Mouse (Mus musculus): ENCODE results near the gene Bpifc. TPM values are rescaled to one million over a fixed set of nuclear protein-coding genes. Genes with fewer than 3 reads are reported as not detected.

Bpifc gene
- total RNA-seq, 2 experiments from 2014 or later, result 0.33 TPM; not detected in 1

DNA sequence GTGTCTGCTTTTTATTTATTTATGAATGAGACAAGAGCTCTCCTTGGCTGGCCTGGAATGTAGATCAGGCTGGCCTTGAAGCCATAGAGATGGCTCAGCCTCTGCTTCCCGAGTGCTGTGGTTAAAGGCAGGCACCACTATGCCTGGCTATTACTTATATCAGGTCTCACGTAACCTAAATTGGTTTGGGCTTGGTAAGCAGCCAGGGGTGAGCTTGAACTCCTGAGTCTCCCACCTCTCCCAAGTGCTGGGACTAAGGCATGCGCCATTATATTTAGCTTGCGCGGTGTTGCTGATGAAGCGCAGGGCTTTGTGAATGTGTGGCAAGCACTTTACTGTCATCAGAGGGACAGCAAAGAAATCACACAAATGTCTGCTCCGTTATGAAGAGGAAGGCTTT is 6.1 kb upstream of the Bpifc start:
- no peak for DNase-seq (ENCODE audit: low spot score in 2 of 2)

DNA sequence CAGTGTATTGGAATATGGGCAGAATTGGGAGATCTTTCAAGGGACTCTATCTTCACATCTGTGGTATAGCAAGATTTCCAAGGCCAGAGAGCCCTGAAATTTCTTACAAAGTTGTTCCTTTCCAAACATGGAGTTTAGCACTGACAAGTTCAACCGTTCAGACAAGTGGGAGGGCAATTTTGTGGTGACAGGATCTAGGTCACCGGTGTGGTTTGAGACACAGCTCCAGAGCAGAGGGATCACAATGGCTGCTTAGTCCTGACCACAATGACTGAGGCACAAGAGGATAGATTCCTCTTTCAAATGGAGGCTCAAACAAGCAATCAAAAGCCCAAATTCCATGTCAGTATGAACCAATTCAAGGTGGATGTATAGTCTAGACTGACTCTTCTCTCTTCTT is 523 bp downstream of the Bpifc start:
- DNase-seq (ENCODE audit: low spot score in 2 of 2), result no peak

DNA sequence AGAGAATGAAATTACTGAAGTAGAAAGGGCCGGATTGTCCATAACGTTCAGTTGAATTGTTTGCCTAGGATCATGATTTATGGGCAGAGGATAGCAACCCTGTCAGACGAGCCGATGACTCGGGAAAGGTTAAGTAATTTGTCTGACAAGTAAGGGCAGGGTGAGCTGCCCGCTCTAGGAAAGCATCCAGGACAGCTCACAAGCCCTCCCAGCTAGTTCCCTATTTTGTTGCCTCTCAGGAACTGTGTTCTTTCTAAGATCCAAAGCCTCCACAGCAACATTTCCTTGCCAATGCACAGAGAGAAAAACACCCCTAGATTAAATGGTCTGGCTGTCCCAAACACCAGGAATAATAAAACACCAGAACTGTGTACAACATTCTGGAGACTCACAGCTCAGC is 1.1 kb downstream of the Bpifc start:
- DNase-seq (ENCODE audit: low spot score in 2 of 2), result no peak

DNA sequence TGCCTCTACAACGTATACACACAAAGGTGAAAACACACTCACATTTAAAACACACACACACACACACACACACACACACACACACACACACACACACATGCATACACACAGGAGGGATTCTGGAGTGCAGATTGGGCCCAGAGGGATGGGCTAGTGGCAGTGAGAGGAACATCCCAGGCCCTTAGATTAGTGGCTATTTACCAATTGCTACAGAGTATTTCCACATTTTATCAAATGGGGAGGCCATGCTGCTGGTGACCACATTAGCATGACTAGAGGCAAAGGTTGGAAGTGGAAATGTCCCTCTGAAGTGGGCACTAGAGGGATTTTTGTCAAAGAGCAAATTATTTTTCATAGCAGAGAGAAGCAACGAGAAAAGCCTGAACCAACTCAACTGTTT is 2.0 kb downstream of the Bpifc start:
- DNase-seq (ENCODE audit: low spot score in 2 of 2), result no peak

DNA sequence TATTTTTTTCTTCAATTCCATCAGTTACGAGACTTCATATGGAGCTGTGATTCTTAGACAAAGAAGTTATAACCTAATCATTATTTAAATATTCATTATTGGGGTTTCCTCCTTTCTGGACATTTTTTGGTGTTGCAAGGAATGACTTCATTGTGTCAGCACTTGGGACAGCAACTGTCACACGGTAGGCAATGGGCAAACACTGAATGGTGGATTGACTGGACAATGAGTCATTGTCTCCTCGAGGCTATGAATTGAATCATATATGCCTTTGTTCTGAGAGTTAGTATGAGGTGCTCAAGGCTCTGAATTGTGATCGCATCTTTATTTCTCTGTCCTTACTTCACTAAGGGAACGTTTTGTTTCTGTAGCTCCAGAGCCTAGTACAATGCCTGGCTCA is 5.2 kb downstream of the Bpifc start:
- no peak for DNase-seq (ENCODE audit: low spot score in 2 of 2)

DNA sequence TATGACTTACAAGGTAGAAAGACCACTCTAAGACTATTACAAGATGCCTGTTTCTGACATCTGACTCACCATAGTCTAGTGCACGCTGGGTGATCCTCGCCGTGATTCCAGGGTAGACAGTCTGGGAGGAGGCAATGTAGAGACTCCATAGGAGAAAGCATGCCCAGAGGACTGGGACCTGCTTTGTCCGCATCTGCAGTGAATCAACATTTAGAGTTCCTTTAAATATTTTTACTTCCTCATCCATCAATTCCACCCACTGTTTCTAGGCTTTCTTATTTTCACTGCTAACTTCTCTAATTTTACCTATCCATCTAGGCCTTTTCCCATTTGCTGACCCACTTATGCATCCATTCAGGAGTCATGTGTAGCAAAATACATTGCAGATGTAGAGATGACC is 11.2 kb downstream of the Bpifc start:
- DNase-seq (ENCODE audit: low spot score in 2 of 2), result no peak

DNA sequence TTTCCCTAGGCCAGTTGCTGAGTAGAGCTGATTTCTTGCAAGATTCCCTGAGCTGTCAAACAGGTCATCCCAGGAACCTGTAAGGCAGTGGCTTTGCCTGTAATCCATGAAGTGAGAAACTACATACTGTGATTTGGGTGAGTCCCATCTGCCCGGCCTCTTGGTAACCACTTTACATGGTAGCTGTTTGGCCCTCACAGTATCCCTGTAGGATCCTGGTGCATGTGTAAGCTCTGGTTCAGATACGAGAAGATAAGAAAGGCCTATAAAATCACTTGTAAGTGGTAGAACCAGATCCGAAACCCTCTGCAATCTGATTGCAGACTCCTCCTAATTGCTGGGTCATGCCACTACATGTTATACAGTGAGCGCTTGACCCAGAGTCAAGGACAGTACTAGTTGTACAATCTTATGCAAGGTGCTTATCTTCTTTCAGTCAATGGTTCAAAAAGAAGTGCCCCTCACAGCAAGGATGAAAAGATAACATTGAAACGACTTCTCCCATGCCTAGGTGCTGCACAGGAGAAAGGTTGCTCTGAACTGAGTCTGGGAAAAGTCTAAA is 17.1 kb downstream of the Bpifc start:
- no peak for DNase-seq (ENCODE audit: low spot score in 2 of 2)

DNA sequence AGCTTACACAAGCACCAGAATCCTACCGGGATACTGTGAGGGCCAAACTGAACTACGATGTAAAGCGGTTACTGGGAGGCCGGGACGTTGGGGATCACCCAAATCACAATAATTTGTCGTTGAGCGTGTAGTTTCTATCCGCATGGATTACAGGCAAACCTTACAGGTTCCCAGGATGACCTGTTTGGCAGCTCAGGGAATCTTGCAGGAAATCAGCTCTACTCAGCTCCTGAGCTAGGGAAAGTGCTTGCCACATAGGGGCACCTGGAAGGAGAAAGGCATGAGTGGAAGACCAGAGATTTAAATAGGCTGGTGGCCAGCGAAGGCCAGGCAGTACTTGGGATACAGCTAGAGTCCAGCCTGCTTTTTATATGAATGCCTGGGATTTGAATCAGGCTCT is 17.9 kb downstream of the Bpifc start:
- DNase-seq (ENCODE audit: low spot score in 2 of 2), result no peak

DNA sequence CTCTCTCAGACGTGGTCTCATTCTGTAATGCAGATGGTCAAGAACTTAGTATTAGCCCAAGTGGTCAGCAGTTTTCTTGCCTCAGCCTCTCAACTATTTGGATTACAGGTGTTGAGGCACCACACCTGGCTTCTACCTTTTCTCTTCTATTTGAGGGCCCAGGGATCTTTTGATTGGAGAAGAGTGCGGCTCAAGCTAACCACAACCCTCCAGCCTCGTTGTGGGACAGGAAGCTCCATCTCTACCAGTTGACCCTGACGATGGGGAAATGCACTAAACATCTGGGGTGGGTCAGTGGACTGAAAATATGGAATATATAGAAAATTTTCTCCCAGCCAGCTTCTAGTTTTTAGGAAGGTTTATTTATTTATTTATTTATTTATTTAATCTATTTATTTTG is 19.3 kb downstream of the Bpifc start:
- DNase-seq (ENCODE audit: low spot score in 2 of 2), result no peak

DNA sequence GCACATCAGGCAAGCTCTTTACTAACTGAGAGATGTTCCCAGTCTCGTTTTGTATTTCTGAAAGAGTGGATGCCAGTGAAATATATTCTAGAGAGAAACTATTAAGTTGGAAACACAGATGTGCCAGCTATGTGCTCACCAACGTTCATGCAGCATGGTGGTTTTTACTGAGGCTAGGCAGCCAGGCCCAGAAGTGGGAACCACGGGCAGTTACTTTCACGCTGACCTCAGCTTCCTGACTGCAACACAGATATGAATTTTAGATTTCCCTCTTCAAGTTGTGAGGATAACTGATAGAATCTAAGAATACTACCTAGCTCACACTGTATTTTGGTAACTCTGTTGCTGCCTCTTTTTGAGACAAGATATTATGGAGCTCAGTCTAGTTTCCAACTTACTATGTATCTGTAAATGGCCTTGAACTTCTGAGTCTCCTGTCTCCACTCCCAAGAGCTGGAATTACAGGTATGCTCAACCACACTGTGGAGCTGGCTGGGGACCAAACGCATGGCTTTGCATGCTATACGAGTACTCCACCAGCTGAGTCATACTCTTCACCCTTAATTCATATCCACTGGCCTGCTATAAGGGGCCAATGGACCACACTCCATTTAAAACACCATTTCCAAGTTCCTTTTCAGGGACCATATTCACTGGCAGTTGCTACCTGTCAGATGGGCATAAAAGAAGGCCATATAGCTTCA is 22.1 kb downstream of the Bpifc start:
- DNase-seq (ENCODE audit: low spot score in 2 of 2), result no peak

DNA sequence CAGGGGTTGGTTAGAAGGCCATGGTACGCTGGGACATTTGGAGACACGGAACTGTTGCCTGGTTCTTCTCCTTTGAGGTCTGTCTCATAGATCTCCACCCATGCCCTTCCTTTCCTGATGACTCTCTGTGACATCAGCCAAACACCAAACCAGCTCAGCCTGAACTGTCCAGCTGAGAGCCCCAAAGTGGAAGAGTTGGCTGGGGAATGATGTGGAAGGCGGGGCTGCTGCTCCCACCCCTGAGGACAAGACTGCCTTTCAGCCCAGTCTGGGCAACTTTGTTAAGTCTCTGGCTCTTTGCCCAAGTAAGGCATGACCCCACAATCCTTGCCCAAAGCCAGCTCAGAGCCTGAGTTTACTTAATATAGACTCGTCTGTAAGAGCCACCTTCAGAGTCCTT is 38.8 kb downstream of the Bpifc start:
- DNase-seq (ENCODE audit: low spot score in 2 of 2), result peak; percentile 7 to 8

DNA sequence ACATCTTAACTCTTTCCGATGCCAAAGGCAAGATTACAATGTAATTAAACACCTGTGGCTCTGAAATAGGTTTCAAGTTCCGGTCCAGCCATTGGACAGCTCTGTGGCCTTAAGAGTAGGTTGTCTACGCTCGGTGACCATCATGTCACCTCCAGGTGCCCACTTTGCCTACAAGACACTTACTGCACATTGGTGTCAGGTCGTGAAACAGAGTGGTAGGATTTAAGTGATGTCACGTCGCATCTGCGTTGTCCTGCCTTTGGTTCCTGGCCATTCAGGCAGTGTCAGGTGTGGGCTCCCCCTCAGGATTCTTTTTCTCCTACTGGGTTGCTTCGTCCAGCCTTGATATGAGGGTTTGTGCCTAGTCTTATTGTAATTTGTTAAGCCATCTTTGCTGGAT is 39.9 kb downstream of the Bpifc start:
- DNase-seq (ENCODE audit: low spot score in 2 of 2), result no peak

DNA sequence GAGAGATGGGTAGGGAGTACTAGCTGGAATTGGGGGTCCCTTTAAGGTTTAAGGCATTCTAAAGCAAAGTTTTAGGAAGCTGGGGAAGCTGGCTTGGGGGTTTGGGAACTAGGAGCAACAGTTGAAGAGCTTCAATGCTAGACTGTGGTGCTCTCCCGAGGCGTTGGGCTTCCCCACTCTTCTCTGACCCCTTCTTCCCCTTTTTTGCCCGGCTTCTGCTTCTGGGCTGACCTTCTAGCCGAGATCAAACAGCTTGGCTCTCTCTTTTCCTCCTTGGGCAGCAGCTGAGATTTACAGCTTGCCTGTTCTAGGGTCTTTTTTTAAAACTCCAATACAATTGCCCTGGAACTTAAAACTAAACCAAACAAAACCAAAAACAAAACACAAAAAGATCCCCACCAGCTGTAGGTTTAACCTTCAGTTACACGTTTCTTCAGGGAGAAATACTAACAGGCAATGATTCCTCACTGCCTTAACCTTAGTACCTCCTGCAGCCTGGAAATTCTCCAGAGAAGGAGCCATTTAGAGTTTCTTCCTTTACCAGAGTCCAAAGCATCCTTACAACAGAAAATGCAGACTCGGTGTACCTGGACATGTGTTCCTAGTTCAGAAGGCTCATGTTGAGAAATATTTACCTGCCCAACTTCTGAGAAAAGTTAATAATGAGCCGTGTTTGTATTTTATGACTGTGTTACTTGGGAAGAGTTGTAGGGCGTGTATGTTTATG is 41.6 kb downstream of the Bpifc start:
- DNase-seq (ENCODE audit: low spot score in 2 of 2), result no peak

DNA sequence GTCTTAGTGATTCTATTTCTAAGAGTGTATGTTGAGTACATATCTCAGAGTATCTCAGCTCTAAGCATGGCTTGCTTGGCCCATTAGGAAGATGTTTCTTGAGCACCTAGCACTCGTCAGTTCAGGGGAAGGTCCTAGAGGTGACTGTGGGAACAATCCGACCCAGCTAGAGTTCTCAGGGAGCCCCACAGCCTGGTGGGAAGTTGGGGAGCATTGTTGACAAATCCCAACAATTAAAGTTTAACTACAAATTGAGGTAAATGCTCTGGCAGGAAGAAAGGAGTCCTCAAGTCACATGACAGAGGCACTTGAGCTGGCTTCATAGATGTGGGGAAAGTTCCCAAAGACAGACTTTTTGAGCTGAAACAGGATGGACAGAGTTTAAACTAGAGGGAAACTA is 43.0 kb downstream of the Bpifc start:
- DNase-seq (ENCODE audit: low spot score in 2 of 2), result no peak

DNA sequence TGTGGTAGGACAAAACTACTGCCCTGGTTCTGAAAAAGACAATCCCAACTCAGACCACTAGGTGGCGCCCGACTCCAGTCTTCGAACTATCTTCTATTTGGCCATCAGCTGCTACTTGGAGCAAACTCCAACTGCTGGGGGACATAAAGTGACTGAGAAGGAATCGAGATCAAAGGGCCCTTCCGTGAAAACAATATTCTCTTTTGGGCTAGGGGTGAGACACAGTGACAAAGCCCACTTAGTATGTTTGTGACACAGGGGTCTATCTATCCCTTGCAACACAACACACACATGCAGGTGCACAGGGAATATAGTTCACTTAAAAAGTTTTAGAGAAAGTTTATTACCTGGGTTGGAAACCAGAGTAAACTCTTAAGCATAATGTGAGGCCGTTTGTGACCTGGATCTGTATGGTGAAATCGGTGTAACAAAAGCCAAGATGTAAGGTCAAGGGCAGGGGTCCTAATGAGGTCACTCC is 43.5 kb downstream of the Bpifc start:
- DNase-seq (ENCODE audit: low spot score in 2 of 2), result peak; percentile 87 to 92

DNA sequence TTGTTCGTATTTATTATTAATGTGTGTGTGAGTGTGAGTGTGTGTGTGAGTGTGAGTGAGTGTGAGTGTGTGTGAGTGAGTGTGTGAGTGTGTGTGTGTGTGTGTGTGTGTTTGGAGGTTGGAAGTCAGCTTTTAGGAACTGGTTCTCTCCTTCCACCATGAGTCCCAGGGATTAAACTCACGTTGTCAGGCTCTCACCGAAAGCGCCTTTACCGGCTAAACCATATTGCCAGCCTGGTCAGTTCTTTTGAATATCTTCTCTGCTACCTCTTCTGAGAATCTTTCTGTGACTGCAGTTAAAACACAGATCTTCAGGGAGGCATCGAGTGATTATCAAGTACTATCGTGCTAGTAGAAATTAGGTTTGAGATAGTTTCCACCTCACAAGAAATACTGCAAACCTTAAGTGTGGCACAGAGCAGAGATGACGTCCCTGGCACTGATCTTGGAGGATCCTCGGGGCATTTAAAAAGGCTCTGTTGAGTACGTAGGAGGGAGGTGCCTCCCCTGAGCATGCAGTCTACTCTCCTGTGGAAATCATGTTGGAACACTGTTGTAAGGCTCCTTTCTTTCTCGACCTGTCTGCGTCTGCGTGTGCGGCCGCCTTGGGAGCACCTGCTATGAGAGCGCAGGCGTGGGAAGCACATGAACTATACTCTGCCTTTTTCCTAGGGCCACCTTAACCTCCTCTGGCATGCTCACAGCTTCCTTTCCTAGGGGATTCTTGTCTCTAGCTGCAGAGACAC is 44.1 kb downstream of the Bpifc start:
- DNase-seq (ENCODE audit: low spot score in 2 of 2), result no peak

DNA sequence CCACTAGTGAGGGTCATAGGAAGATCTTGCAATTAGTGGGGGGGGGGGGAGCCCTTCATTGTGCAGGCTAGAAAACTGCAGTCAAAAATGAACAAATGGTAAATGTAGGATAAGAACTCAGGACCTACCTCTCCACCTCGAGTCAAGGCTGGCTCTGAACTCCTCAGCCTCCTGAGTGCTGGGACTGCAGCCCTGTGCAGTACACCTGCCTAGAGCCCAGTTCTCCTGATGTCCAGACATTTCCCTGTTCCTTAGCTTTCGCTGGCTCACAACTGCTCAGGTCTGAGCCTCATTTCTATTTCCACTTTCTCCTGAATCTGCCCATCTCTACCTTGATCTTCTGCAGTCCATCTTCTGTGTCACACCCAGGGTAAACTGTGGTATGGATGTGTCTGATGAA is 45.2 kb downstream of the Bpifc start:
- DNase-seq (ENCODE audit: low spot score in 2 of 2), result no peak

DNA sequence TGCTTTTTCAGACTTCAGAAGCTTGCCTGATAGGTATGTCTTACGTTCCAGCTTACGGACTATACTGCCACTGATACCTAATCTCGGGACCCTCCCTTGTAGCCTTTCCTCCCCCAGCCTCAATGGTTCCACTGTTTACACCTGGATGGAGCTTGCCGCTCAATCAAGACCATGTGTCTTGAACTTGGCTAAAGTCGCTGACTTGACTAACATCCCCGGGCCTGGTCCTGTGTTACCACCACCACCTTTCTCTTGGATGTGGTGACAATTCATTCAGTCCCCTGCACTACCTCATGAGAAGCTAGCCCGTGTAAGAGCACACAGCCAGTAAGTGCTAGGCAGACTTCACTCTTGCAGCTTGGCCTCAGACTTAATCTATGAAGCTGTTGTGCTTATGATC is 47.4 kb downstream of the Bpifc start:
- no peak for DNase-seq (ENCODE audit: low spot score in 2 of 2)

DNA sequence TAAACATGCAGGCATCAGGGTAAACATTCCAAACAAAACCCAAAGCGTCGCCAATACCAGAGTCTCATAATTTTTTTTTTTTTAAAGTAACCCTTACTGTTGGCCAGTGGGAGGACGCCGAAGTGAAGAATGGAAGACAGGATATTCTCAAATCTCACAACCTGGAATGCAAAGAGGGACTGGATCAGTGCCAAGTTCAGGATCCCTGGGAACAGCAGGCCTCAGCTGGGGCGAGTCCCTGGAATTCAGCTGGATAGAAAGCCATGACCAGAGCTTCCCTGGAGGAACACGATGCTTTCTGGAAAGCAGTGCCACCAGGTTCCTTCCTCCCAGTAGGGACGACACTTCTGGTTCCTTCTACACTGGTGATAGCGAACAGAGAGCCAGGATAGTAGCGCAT is 48.8 kb downstream of the Bpifc start:
- no peak for DNase-seq (ENCODE audit: low spot score in 2 of 2)

DNA sequence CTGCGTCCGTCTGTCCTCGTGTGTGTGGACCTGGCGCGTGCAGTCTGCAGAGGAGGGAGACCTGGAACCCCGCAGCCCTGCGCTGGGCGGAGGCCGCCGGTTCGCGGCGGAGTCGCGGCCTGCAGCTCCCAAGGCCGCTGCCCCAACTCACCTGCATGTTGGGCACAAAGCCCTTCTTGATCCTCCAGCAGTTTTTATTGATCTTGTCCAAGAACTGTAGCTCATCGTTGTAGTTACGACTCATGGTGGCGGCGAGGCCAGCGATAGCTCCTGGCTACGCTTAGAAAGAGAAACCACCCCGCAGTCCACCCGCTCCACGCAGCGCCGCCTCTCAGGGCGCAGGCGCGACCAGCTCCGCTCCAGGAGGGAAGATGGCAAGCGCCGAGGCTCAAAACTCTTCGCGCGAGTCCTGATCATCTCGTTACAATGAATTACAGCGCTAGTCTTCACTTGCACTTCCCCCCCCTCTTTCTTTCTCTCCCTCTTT is 54.2 kb downstream of the Bpifc start, which contains the start of gene Rtcb:
Gene Rtcb, minus strand, starts transcription at position 360 of the 487 bp plus-strand sequence.
- peak; percentile 98 to 100 for DNase-seq (ENCODE audit: low spot score in 2 of 2)

DNA sequence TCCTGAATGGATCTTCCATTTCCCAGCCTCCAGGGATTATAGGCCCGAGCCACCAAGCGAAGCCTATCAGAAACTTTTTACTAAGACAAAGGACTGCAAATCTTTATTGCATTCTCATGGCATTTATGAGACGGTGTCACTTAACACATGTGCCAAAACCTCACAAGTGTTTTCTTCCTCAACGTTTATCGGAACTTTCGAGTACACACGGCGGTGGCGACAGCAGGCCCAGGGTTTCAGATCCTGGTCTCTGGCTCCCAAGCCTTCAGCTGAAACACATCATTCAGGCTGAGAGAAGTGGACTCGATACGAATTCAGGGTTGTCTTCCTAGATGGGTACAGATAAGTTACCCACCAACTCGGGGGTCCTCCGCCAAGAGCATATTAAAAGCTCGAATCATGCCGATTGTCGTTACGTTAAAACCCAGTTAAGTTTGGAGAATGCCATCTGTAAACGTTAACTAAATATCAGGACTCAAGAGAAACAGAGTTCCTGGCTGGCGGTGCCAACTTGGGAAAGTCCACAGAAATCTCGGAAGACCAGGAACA is 54.8 kb downstream of the Bpifc start:
- no peak for DNase-seq (ENCODE audit: low spot score in 2 of 2)

Data from left cerebral cortex, adult 18-20 months (tissue).